Mouse (Mus musculus): Measurements from ENCODE around the gene Opn4. TPM values are rescaled to one million over a fixed set of nuclear protein-coding genes. Genes with fewer than 3 reads are reported as not detected.

Opn4 gene
- total and polyA plus RNA-seq, 2 experiments from 2014 or later: 0.11 to 0.14 TPM

GRCm38 (mm10) chr14:34549004-34549671, 50.8 kb downstream of the Opn4 start:
- H3K4me3 ChIP-seq (ENCODE audit: low read depth, low read length): peak overlapping the region; percentile 81
- WGBS: under 1% methylated on average over 54 of the region's 55 CpGs
- H3K27me3 ChIP-seq (ENCODE audit: insufficient read depth, low read length): no peaks in the 10 kb centered on the region
- no peaks in the 10 kb centered on the region for H3K4me1 ChIP-seq (ENCODE audit: insufficient read depth)
- DNase-seq (peak; percentile 93), ATAC-seq (peak; percentile 97)
- peak; percentile 96 for TF ChIP-seq CTCF (IDR thresholded peaks at IDR 0.05; ENCODE audit: low read depth)
- peak overlapping the region; percentile 90 for H3K4me2 ChIP-seq (ENCODE audit: low read depth)
- no peaks in the 10 kb centered on the region for H3K9me3 ChIP-seq (ENCODE audit: low read length)
- peak overlapping the region; percentile 93 for H3K27ac ChIP-seq (ENCODE audit: low read depth, low read length)
- H3K9ac ChIP-seq: peak overlapping the region; percentile 95
- no peaks in the 10 kb centered on the region for H3K36me3 ChIP-seq (ENCODE audit: insufficient read depth)

- no peaks in the 10 kb centered on the region for H3K36me3 ChIP-seq (ENCODE audit: insufficient read depth)
- no peak for TF ChIP-seq CTCF (IDR thresholded peaks at IDR 0.05; ENCODE audit: low read depth)
- peak overlapping the region; percentile 93 for H3K27ac ChIP-seq (ENCODE audit: low read depth, low read length)
- peak overlapping the region; percentile 90 for H3K4me2 ChIP-seq (ENCODE audit: low read depth)
- no peaks in the 10 kb centered on the region for H3K9me3 ChIP-seq (ENCODE audit: low read length)
- WGBS: 1% methylated on average over 27 of the region's 27 CpGs
- no peaks in the 10 kb centered on the region for H3K27me3 ChIP-seq (ENCODE audit: insufficient read depth, low read length)
- H3K4me1 ChIP-seq (ENCODE audit: insufficient read depth): no peaks in the 10 kb centered on the region
- peak; percentile 79 for DNase-seq
- H3K9ac ChIP-seq: peak overlapping the region; percentile 95
- ATAC-seq: peak; percentile 63
- H3K4me3 ChIP-seq (ENCODE audit: low read depth, low read length): peak overlapping the region; percentile 81
Observed at GRCm38 (mm10) chr14:34548391-34549001, 51.4 kb downstream of the Opn4 start.

GRCm38 (mm10) chr14:34544545-34544944, 55.4 kb downstream of the Opn4 start:
- H3K9ac ChIP-seq: no peak overlapping the region
- 76% methylated on average over 2 of the region's 2 CpGs for WGBS

GRCm38 (mm10) chr14:34544001-34544400, 55.9 kb downstream of the Opn4 start:
- no peaks in the 10 kb centered on the region for H3K4me1 ChIP-seq (ENCODE audit: insufficient read depth)
- no peaks in the 10 kb centered on the region for H3K36me3 ChIP-seq (ENCODE audit: insufficient read depth)
- no peak overlapping the region for H3K9ac ChIP-seq
- H3K27me3 ChIP-seq (ENCODE audit: insufficient read depth, low read length): no peaks in the 10 kb centered on the region
- no peaks in the 10 kb centered on the region for H3K9me3 ChIP-seq (ENCODE audit: low read length)
- 90% methylated on average over 6 of the region's 6 CpGs for WGBS
- no peak for ATAC-seq
- no peak for TF ChIP-seq CTCF (IDR thresholded peaks at IDR 0.05; ENCODE audit: low read depth)
- H3K27ac ChIP-seq (ENCODE audit: low read depth, low read length): no peak overlapping the region
- DNase-seq: no peak
- H3K4me2 ChIP-seq (ENCODE audit: low read depth): no peak overlapping the region
- no peak overlapping the region for H3K4me3 ChIP-seq (ENCODE audit: low read depth, low read length)

More at GRCm38 (mm10) chr14:34544545-34544944, 55.4 kb downstream of the Opn4 start:
- DNase-seq: no peak
- no peak for ATAC-seq
- Histone ChIP-seq H3K4me1 (ENCODE audit: insufficient read depth) (no peaks in the 10 kb centered on the region), H3K27ac (ENCODE audit: low read depth, low read length) (no peak overlapping the region), H3K27me3 (ENCODE audit: insufficient read depth, low read length) (no peaks in the 10 kb centered on the region), H3K4me2 (ENCODE audit: low read depth) (no peak overlapping the region), H3K36me3 (ENCODE audit: insufficient read depth) (no peaks in the 10 kb centered on the region), H3K4me3 (ENCODE audit: low read depth, low read length) (no peak overlapping the region), H3K9me3 (ENCODE audit: low read length) (no peaks in the 10 kb centered on the region)
- TF ChIP-seq CTCF (IDR thresholded peaks at IDR 0.05; ENCODE audit: low read depth): no peak

- Histone ChIP-seq H3K27me3 (ENCODE audit: insufficient read depth, low read length) (no peaks in the 10 kb centered on the region), H3K9me3 (ENCODE audit: low read length) (no peaks in the 10 kb centered on the region), H3K36me3 (ENCODE audit: insufficient read depth) (no peaks in the 10 kb centered on the region), H3K9ac (no peak overlapping the region), H3K4me3 (ENCODE audit: low read depth, low read length) (no peak overlapping the region), H3K4me1 (ENCODE audit: insufficient read depth) (no peaks in the 10 kb centered on the region), H3K4me2 (ENCODE audit: low read depth) (no peak overlapping the region), H3K27ac (ENCODE audit: low read depth, low read length) (no peak overlapping the region)
- no peak for ATAC-seq
- 66% methylated on average over 6 of the region's 6 CpGs for WGBS
- no peak for DNase-seq
- no peak for TF ChIP-seq CTCF (IDR thresholded peaks at IDR 0.05; ENCODE audit: low read depth)
Observed at GRCm38 (mm10) chr14:34543596-34543995, 56.3 kb downstream of the Opn4 start.

- Histone ChIP-seq H3K4me2 (ENCODE audit: low read depth) (no peak overlapping the region), H3K36me3 (ENCODE audit: insufficient read depth) (no peaks in the 10 kb centered on the region), H3K9ac (no peak overlapping the region), H3K4me3 (ENCODE audit: low read depth, low read length) (no peak overlapping the region), H3K27me3 (ENCODE audit: insufficient read depth, low read length) (no peaks in the 10 kb centered on the region), H3K9me3 (ENCODE audit: low read length) (no peaks in the 10 kb centered on the region), H3K27ac (ENCODE audit: low read depth, low read length) (no peak overlapping the region), H3K4me1 (ENCODE audit: insufficient read depth) (no peaks in the 10 kb centered on the region)
- WGBS: 73% methylated on average over 5 of the region's 5 CpGs
- ATAC-seq (no peak), DNase-seq (no peak)
- no peak for TF ChIP-seq CTCF (IDR thresholded peaks at IDR 0.05; ENCODE audit: low read depth)
Observed at GRCm38 (mm10) chr14:34541896-34542295, 58.0 kb downstream of the Opn4 start.

- Histone ChIP-seq H3K27ac (ENCODE audit: low read depth, low read length) (no peak overlapping the region; the same call in 1 of the 2 replicates), H3K9me3 (ENCODE audit: low read length) (no peaks in the 10 kb centered on the region), H3K4me3 (ENCODE audit: low read depth, low read length) (no peak overlapping the region), H3K4me2 (ENCODE audit: low read depth) (no peak overlapping the region), H3K27me3 (ENCODE audit: insufficient read depth, low read length) (no peaks in the 10 kb centered on the region), H3K36me3 (ENCODE audit: insufficient read depth) (no peaks in the 10 kb centered on the region), H3K9ac (no peak overlapping the region), H3K4me1 (ENCODE audit: insufficient read depth) (no peaks in the 10 kb centered on the region)
- whole genome bisulfite sequencing: 15% methylated on average over 12 of the region's 17 CpGs
- peak; percentile 50; the same call in 1 of the 2 replicates for ATAC-seq
- TF ChIP-seq CTCF (IDR thresholded peaks at IDR 0.05; ENCODE audit: low read depth): no peak
- no peak for DNase-seq
Observed at GRCm38 (mm10) chr14:34540685-34541162, 59.2 kb downstream of the Opn4 start.

Other genes starting within 250 kb of the Opn4 start
- not detected in 2 replicates for gene Fam25c, start 244.7 kb downstream of the Opn4 start, total RNA-seq (2014; rRNA removed)
- not detected in 2 replicates for gene Fam25c, start 244.7 kb downstream of the Opn4 start, polyA plus RNA-seq (2015; fragmentation: Nextera tagmentation; extraction: Ambion mirVana)
- 1.0 and 2.1 TPM in 2 replicates for gene Sncg, start 225.4 kb downstream of the Opn4 start, total RNA-seq (2014; rRNA removed)
- gene Sncg, start 225.4 kb downstream of the Opn4 start, polyA plus RNA-seq (2015; fragmentation: Nextera tagmentation; extraction: Ambion mirVana): 2.5 and 3.9 TPM in 2 replicates
- 3.8 and 4.7 TPM in 2 replicates for gene Mmrn2, start 224.7 kb downstream of the Opn4 start, total RNA-seq (2014; rRNA removed)
- 2.4 and 2.7 TPM in 2 replicates for gene Mmrn2, start 224.7 kb downstream of the Opn4 start, polyA plus RNA-seq (2015; fragmentation: Nextera tagmentation; extraction: Ambion mirVana)
- gene Bmpr1a, start 96.8 kb downstream of the Opn4 start, total RNA-seq (2014; rRNA removed): 52.2 and 54.8 TPM in 2 replicates
- 12.7 and 15.9 TPM in 2 replicates for gene Bmpr1a, start 96.8 kb downstream of the Opn4 start, polyA plus RNA-seq (2015; fragmentation: Nextera tagmentation; extraction: Ambion mirVana)
- not detected in 2 replicates for gene 9230112D13Rik, start 77.3 kb downstream of the Opn4 start, total RNA-seq (2014; rRNA removed)
- not detected in 2 replicates for gene 9230112D13Rik, start 77.3 kb downstream of the Opn4 start, polyA plus RNA-seq (2015; fragmentation: Nextera tagmentation; extraction: Ambion mirVana)
- gene Ldb3, start 11.5 kb downstream of the Opn4 start, total RNA-seq (2014; rRNA removed): 1.3 and 2.0 TPM in 2 replicates
- 0.70 and 0.90 TPM in 2 replicates for gene Ldb3, start 11.5 kb downstream of the Opn4 start, polyA plus RNA-seq (2015; fragmentation: Nextera tagmentation; extraction: Ambion mirVana)
- 30.2 and 36.1 TPM in 2 replicates for gene Wapl, start 73.8 kb upstream of the Opn4 start, total RNA-seq (2014; rRNA removed)
- 9.3 and 12.1 TPM in 2 replicates for gene Wapl, start 73.8 kb upstream of the Opn4 start, polyA plus RNA-seq (2015; fragmentation: Nextera tagmentation; extraction: Ambion mirVana)
- 22.2 and 28.3 TPM in 2 replicates for gene Grid1, start 220.0 kb upstream of the Opn4 start, total RNA-seq (2014; rRNA removed)
- gene Grid1, start 220.0 kb upstream of the Opn4 start, polyA plus RNA-seq (2015; fragmentation: Nextera tagmentation; extraction: Ambion mirVana): 3.3 and 9.2 TPM in 2 replicates

Measured in forebrain, postnatal 0 days (tissue).